14 mouse cellular contexts compared by ENCODE assay signal in the genomic region with DNA sequence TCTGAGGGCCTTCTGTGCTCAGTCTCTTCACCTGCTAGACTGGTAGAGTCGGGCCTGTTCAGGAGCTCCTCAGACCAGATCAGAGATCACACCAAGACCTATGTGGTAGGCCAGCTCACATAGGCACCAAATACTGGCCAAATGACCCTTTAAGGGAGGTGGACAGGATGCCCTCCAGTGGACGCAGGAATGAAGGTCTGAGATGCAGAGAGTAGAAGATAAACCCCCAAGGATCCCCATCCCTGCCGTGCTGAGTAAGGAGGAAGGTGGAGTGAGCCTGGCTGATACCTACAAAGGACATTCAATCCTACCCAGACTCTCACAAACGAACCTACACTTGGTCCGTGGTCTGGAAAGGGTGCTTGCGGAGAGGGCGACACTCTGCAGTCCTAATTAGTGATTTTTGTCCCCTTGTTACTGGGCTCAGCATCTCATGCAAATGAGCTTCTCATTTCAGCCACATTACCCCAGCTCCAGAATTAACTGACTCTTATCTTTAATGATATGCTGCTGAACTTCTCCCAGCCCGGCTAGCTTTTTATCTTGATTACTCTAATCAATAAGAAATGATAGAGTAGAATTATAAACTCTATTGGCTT. TPM values are rescaled to one million over a fixed set of nuclear protein-coding genes. Genes with fewer than 3 reads are reported as not detected.
DNase-seq lines count a peak whose midpoint lies in the region; ATAC-seq lines count a peak whose summit lies in the region.
"Had no signal": no experiment of that assay in that cellular context is flagged by ENCODE, and none has a peak within 500 bp of the region (broad histone marks: within the 10 kb centered on the region; RNA-seq: fewer than 3 reads in every experiment).

No protein-coding gene starts in this region.

- H3K27ac ChIP-seq in heart, embryonic 11.5 days (ENCODE audit: low read depth, low read length), result no peak overlapping the region
- peak overlapping the region; percentile 49 for H3K27ac ChIP-seq in forebrain, embryonic 16.5 days (ENCODE audit: low read length)
- H3K27ac ChIP-seq in neural tube, embryonic 15.5 days (replicated peaks), result no peak overlapping the region
- H3K27ac ChIP-seq: layer of hippocampus, adult 2 months had no signal

- H3K9me3 ChIP-seq in heart, embryonic 11.5 days (replicated peaks; ENCODE audit: control insufficient read depth, low read length), result no peaks in the 10 kb centered on the region
- peaks cover 7% of the 10 kb centered on the region for H3K9me3 ChIP-seq in megakaryocyte, embryonic 14.5 days
- no peaks in the 10 kb centered on the region for H3K9me3 ChIP-seq in forebrain, embryonic 16.5 days (ENCODE audit: control insufficient read depth, low read length)
- no peaks in the 10 kb centered on the region for H3K9me3 ChIP-seq in neural tube, embryonic 15.5 days (replicated peaks)

- 2% methylated on average over 8 of the region's 8 CpGs for WGBS in heart, embryonic 11.5 days (ENCODE audit: insufficient replicate concordance)
- 1% methylated on average over 8 of the region's 8 CpGs for WGBS in forebrain, embryonic 16.5 days
- 3% methylated on average over 8 of the region's 8 CpGs for WGBS in neural tube, embryonic 15.5 days

- peaks cover 86% of the 10 kb centered on the region for H3K27me3 ChIP-seq in heart, embryonic 11.5 days (ENCODE audit: control insufficient read depth, insufficient read depth, low read length)
- peaks cover 91% of the 10 kb centered on the region for H3K27me3 ChIP-seq in megakaryocyte, embryonic 14.5 days (replicated peaks)
- 0 out of 2 replicates have a peak, but pooled peaks cover 1% of the 10 kb centered on the region for H3K27me3 ChIP-seq in forebrain, embryonic 16.5 days (replicated peaks; ENCODE audit: control insufficient read depth, insufficient read depth, low read length)
- peaks cover 84% of the 10 kb centered on the region for H3K27me3 ChIP-seq in neural tube, embryonic 15.5 days (replicated peaks)

- H3K4me2 ChIP-seq in heart, embryonic 11.5 days, result peak overlapping the region; percentile 65
- H3K4me2 ChIP-seq in forebrain, embryonic 16.5 days (ENCODE audit: low read length), result peak overlapping the region; percentile 73
- H3K4me2 ChIP-seq in neural tube, embryonic 15.5 days, result no peak overlapping the region

- ATAC-seq in heart, embryonic 11.5 days (replicated peaks; ENCODE audit: insufficient number of reproducible peaks, low FRiP score, low TSS enrichment), result no peak
- ATAC-seq in megakaryocyte, adult 5-6 weeks (ENCODE audit: poor library complexity, severe bottlenecking), result no peak
- ATAC-seq in forebrain, embryonic 16.5 days, result no peak
- ATAC-seq in neural tube, embryonic 15.5 days (ENCODE audit: low FRiP score), result no peak

- H3K36me3 ChIP-seq in heart, embryonic 11.5 days (ENCODE audit: control insufficient read depth, insufficient read depth, low read length), result no peaks in the 10 kb centered on the region
- no peaks in the 10 kb centered on the region for H3K36me3 ChIP-seq in megakaryocyte, embryonic 14.5 days (replicated peaks; ENCODE audit: low read length)
- H3K36me3 ChIP-seq in forebrain, embryonic 16.5 days (ENCODE audit: control insufficient read depth, insufficient read depth), result no peaks in the 10 kb centered on the region
- H3K36me3 ChIP-seq in neural tube, embryonic 15.5 days, result no peaks in the 10 kb centered on the region

- no peak for DNase-seq in heart, adult 18-20 months
- DNase-seq in frontal cortex, postnatal 36 days (ENCODE audit: low spot score in 2 of 2), result no peak
- no peak for DNase-seq in layer of hippocampus, adult 18-20 months (ENCODE audit: low spot score in 2 of 2)
- DNase-seq: adrenal gland, postnatal 14 days; cerebellum, adult 8-10 months; right cerebral cortex, postnatal 4 days had no signal

- no peak overlapping the region; the same call in 1 of the 2 replicates for H3K4me3 ChIP-seq in heart, embryonic 11.5 days (ENCODE audit: low read depth, low read length)
- H3K4me3 ChIP-seq in megakaryocyte, embryonic 14.5 days (replicated peaks), result peak overlapping the region; percentile 93
- no peak overlapping the region for H3K4me3 ChIP-seq in forebrain, embryonic 16.5 days (replicated peaks; ENCODE audit: low read length)
- 0 out of 2 replicates have a peak overlapping the region, but pooled peaks have one; percentile 5 for H3K4me3 ChIP-seq in neural tube, embryonic 15.5 days (replicated peaks)

- no peak overlapping the region for H3K9ac ChIP-seq in heart, embryonic 11.5 days (ENCODE audit: low read depth, low read length)
- H3K9ac ChIP-seq in forebrain, embryonic 16.5 days (replicated peaks; ENCODE audit: low read depth, low read length), result no peak overlapping the region
- H3K9ac ChIP-seq in neural tube, embryonic 15.5 days (replicated peaks), result no peak overlapping the region

- peaks cover 18% of the 10 kb centered on the region for H3K4me1 ChIP-seq in heart, embryonic 11.5 days (ENCODE audit: control insufficient read depth, insufficient read depth, low read length)
- H3K4me1 ChIP-seq in megakaryocyte, embryonic 14.5 days, result peaks cover 67% of the 10 kb centered on the region
- H3K4me1 ChIP-seq in forebrain, embryonic 16.5 days (replicated peaks; ENCODE audit: control insufficient read depth, insufficient read depth, low read length), result peaks cover 59% of the 10 kb centered on the region
- peaks cover 35% of the 10 kb centered on the region for H3K4me1 ChIP-seq in neural tube, embryonic 15.5 days

RNA-seq across cellular contexts. Expression of a gene that starts 50.6 kb away (rescaled TPM):
- polyA plus RNA-seq in heart, embryonic 11.5 days (2014; fragmentation: Nextera tagmentation; extraction: Ambion mirVana), result 27.1 and 28.2 TPM in 2 replicates
- 10 to 100 TPM; 21.2 to 22.7 TPM for total RNA-seq in heart, adult 18-20 months (2021)
- 7.5 and 13.0 TPM in 2 replicates for polyA plus RNA-seq in megakaryocyte, embryonic 14.5 days (2012; ENCODE audit: insufficient read depth, low replicate concordance)
- total RNA-seq in megakaryocyte, adult 5-6 weeks (2015), result 63.0 and 70.6 TPM in 2 replicates
- total RNA-seq in megakaryocyte, adult 5-6 weeks (2017), result 80.5 and 83.1 TPM in 2 replicates
- polyA plus RNA-seq in forebrain, embryonic 16.5 days (2015; fragmentation: Nextera tagmentation; extraction: Ambion mirVana), result 44.9 and 49.3 TPM in 2 replicates
- 33.7 and 36.1 TPM in 2 replicates for polyA plus RNA-seq in neural tube, embryonic 15.5 days (2015; fragmentation: Nextera tagmentation; extraction: Ambion mirVana)
- total RNA-seq in layer of hippocampus, adult 18-20 months (2021), result 10 to 100 TPM; 58.9 to 59.8 TPM

RNA-seq across cellular contexts. Expression of a gene that starts 50.8 kb away (rescaled TPM):
- polyA plus RNA-seq in heart, embryonic 11.5 days (2014; fragmentation: Nextera tagmentation; extraction: Ambion mirVana), result 0.06 TPM in 1 of 2 replicates, not detected in the other
- total RNA-seq in heart, adult 18-20 months (2021), result not detected
- polyA plus RNA-seq in megakaryocyte, embryonic 14.5 days (2012; ENCODE audit: insufficient read depth, low replicate concordance), result not detected in 2 replicates
- total RNA-seq in megakaryocyte, adult 5-6 weeks (2015), result not detected in 2 replicates
- total RNA-seq in megakaryocyte, adult 5-6 weeks (2017), result not detected in 2 replicates
- polyA plus RNA-seq in forebrain, embryonic 16.5 days (2015; fragmentation: Nextera tagmentation; extraction: Ambion mirVana), result 31.2 and 33.8 TPM in 2 replicates
- polyA plus RNA-seq in neural tube, embryonic 15.5 days (2015; fragmentation: Nextera tagmentation; extraction: Ambion mirVana), result not detected in 2 replicates
- total RNA-seq in layer of hippocampus, adult 18-20 months (2021), result 10 to 100 TPM; 13.1 to 15.3 TPM
- total RNA-seq: adrenal gland, postnatal 14 days; heart, postnatal 4 days; liver, adult 2 months had no signal
- polyA plus RNA-seq: liver, adult 2 months had no signal

Comparison
In these comparisons a context has a peak if more than half of its experiments do, and no peak if none do; other contexts are left out.
1. H3K4me3 ChIP-seq: peak in megakaryocyte, embryonic 14.5 days (single experiment) and neural tube, embryonic 15.5 days (single experiment); none in heart, embryonic 11.5 days (single experiment) and forebrain, embryonic 16.5 days (single experiment).
2. RNA of a gene that starts 50.8 kb away (polyA plus RNA-seq): 31.2 to 33.8 TPM in forebrain, embryonic 16.5 days; 0.06 TPM in heart, embryonic 11.5 days, not detected in megakaryocyte, embryonic 14.5 days and not detected in neural tube, embryonic 15.5 days; every median in the first group is over 10 times any median in the second.